Mouse (Mus musculus) liver, postnatal 0 days (tissue): ENCODE results near the gene Slc25a34.

Experiments used
- CTCF ChIP-seq: sonication (generic); IDR thresholded peaks from 2 replicates; pipeline ENCODE4 v1.5.1; 2016; ENCODE audit warnings: antibody characterized with exemption, low read depth
- EP300 ChIP-seq: IDR thresholded peaks from 2 replicates; pipeline ENCODE4 v1.6.1; 2016; ENCODE audit warnings: antibody characterized with exemption, low read depth, mild to moderate bottlenecking

DNA sequence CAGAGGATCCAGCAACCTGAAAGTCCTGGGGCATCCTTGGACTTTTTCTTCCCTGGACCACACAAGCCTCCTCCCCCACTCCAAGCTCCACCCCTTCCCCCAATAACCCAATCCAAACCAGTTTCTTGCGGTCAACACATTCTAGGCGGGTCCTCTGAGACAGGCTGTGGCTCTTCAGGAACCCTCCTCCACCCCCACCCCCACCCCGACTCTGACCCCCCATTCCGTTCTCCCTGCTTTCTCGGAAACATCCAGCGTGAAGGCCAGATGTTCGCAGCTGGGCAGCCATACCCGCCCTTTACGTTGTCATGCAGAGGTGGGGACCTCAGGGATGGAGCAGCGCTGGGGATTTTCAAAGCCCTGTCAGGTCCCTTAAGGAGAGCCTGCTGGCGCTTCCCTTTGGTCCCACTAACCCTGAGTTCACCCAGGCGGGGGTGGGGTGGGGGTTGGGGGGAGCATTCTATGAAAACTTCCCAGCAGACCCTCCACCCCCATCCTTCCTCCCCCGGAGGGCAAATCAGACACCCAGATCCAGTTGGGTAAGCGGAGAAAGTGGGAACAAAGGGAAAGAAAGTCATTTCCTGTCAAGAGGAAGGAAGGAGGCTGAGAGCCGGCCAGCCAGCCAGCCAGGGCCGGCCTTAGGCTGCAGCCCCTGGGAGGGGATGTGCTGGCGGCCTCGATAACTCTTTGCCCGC lies 25.3 kb downstream of the Slc25a34 start:
- TF ChIP-seq CTCF (no peak), EP300 (no peak)
